Mouse (Mus musculus): Measurements from ENCODE around the gene Syndig1. TPM values are rescaled to one million over a fixed set of nuclear protein-coding genes. Genes with fewer than 3 reads are reported as not detected.

Syndig1 gene
- polyA plus RNA-seq, 1 experiment from 2014 or later, result 0.21 TPM

DNA sequence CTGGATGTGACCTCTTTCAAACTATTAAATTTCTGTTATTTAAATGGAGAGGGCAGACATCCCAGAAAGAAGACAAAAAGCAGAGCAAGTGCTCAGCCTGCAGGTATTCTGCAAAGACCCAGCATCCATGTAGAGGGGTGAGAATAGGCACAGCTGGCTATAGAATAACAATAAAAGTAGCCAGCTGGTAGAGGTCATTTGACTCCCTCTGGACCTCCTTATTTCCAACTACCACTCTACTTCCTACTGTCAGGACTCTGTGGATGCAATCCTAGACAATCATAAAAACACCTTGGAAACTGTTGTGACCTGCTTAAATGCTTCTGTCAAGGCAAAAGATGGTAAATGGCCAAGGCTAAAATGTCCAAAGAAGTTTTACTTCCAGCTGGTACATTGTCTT lies 153.5 kb downstream of the Syndig1 start:
- no peak for ATAC-seq (ENCODE audit: low read depth)
- Histone ChIP-seq H3K36me3 (ENCODE audit: control insufficient read depth, insufficient read depth) (no peaks in the 10 kb centered on the region), H3K27ac (ENCODE audit: low read length) (no peak overlapping the region), H3K9ac (ENCODE audit: low read depth, low read length) (no peak overlapping the region), H3K4me2 (ENCODE audit: low read depth, low read length) (no peak overlapping the region), H3K9me3 (replicated peaks; ENCODE audit: control insufficient read depth, low read length) (no peaks in the 10 kb centered on the region; the same call in 1 of the 2 replicates), H3K4me3 (ENCODE audit: low read depth, low read length) (no peak overlapping the region), H3K4me1 (ENCODE audit: control insufficient read depth, low read depth, low read length) (no peaks in the 10 kb centered on the region), H3K27me3 (ENCODE audit: control insufficient read depth, insufficient read depth, low read depth, low read length) (no peaks in the 10 kb centered on the region)

GRCm38 (mm10) chr2:149983107-149983506 lies 154.1 kb downstream of the Syndig1 start:
- Histone ChIP-seq H3K4me2 (ENCODE audit: low read depth, low read length) (no peak overlapping the region), H3K4me1 (ENCODE audit: control insufficient read depth, low read depth, low read length) (no peaks in the 10 kb centered on the region), H3K9ac (ENCODE audit: low read depth, low read length) (no peak overlapping the region), H3K27ac (ENCODE audit: low read length) (no peak overlapping the region), H3K4me3 (ENCODE audit: low read depth, low read length) (no peak overlapping the region), H3K9me3 (replicated peaks; ENCODE audit: control insufficient read depth, low read length) (no peaks in the 10 kb centered on the region; the same call in 1 of the 2 replicates), H3K27me3 (ENCODE audit: control insufficient read depth, insufficient read depth, low read depth, low read length) (no peaks in the 10 kb centered on the region), H3K36me3 (ENCODE audit: control insufficient read depth, insufficient read depth) (no peaks in the 10 kb centered on the region)
- ATAC-seq (ENCODE audit: low read depth), result no peak
- 35% methylated on average over 1 of the region's 1 CpGs for WGBS (ENCODE audit: insufficient replicate concordance)

DNA sequence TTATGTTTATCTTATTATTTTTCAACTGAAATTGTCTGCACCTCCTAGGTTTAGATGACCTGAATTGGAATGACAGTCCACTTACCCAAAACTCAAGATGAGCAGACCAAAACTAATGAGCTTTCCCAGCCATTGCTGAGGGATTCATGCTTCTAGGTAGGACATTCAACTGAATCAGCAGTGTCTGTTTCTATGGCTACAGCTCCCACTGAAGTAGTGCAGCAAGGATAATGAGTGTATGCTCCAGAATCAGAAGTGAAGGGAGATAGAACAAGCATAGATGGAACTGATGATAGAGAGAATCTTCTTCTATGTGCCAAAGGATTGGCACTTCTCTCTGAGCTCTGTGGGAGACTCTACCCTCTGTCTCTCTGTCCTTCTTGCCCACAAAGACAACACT lies 158.6 kb downstream of the Syndig1 start:
- Histone ChIP-seq H3K9ac (ENCODE audit: low read depth, low read length) (no peak overlapping the region), H3K27me3 (ENCODE audit: control insufficient read depth, insufficient read depth, low read depth, low read length) (no peaks in the 10 kb centered on the region), H3K4me2 (ENCODE audit: low read depth, low read length) (no peak overlapping the region), H3K4me1 (ENCODE audit: control insufficient read depth, low read depth, low read length) (no peaks in the 10 kb centered on the region), H3K36me3 (ENCODE audit: control insufficient read depth, insufficient read depth) (no peaks in the 10 kb centered on the region), H3K27ac (ENCODE audit: low read length) (no peak overlapping the region), H3K9me3 (replicated peaks; ENCODE audit: control insufficient read depth, low read length) (no peaks in the 10 kb centered on the region), H3K4me3 (ENCODE audit: low read depth, low read length) (no peak overlapping the region)
- no peak for ATAC-seq (ENCODE audit: low read depth)

GRCm38 (mm10) chr2:149991506-149991905 lies 162.5 kb downstream of the Syndig1 start:
- Histone ChIP-seq H3K36me3 (ENCODE audit: control insufficient read depth, insufficient read depth) (no peaks in the 10 kb centered on the region), H3K4me1 (ENCODE audit: control insufficient read depth, low read depth, low read length) (no peaks in the 10 kb centered on the region), H3K9ac (ENCODE audit: low read depth, low read length) (no peak overlapping the region), H3K4me2 (ENCODE audit: low read depth, low read length) (no peak overlapping the region), H3K27me3 (ENCODE audit: control insufficient read depth, insufficient read depth, low read depth, low read length) (no peaks in the 10 kb centered on the region), H3K4me3 (ENCODE audit: low read depth, low read length) (no peak overlapping the region), H3K27ac (ENCODE audit: low read length) (no peak overlapping the region), H3K9me3 (replicated peaks; ENCODE audit: control insufficient read depth, low read length) (no peaks in the 10 kb centered on the region)
- 40% methylated on average over 2 of the region's 2 CpGs for WGBS (ENCODE audit: insufficient replicate concordance)
- no peak for ATAC-seq (ENCODE audit: low read depth)

DNA sequence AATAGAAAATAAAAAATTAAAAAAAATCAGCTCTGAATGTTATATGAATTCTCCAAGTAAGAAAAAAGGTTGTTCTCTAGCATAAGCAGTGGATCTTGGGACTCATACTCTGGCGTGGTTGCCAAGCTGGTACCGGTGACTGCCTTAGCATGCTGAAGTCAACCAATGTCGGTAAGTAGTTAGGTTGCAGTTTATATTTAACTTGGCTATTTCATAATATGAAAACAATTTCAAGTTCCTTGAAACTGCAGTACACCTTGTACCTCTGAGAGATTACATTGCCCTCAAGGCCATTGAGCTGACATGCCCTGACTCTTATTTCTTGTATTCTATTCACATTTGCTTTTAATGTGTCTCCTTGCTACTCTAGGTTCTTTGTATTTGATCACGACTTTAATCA lies 163.9 kb downstream of the Syndig1 start:
- no peaks in the 10 kb centered on the region for H3K27me3 ChIP-seq (ENCODE audit: control insufficient read depth, insufficient read depth, low read depth, low read length)
- 67% methylated on average over 4 of the region's 4 CpGs for WGBS (ENCODE audit: insufficient replicate concordance)
- H3K36me3 ChIP-seq (ENCODE audit: control insufficient read depth, insufficient read depth), result no peaks in the 10 kb centered on the region
- no peak for ATAC-seq (ENCODE audit: low read depth)
- H3K27ac ChIP-seq (ENCODE audit: low read length), result no peak overlapping the region
- no peaks in the 10 kb centered on the region for H3K9me3 ChIP-seq (replicated peaks; ENCODE audit: control insufficient read depth, low read length)
- no peak overlapping the region for H3K4me2 ChIP-seq (ENCODE audit: low read depth, low read length)
- H3K4me1 ChIP-seq (ENCODE audit: control insufficient read depth, low read depth, low read length), result no peaks in the 10 kb centered on the region
- no peak overlapping the region for H3K9ac ChIP-seq (ENCODE audit: low read depth, low read length)
- no peak overlapping the region for H3K4me3 ChIP-seq (ENCODE audit: low read depth, low read length)

- H3K4me2 ChIP-seq (ENCODE audit: low read depth, low read length), result no peak overlapping the region
- H3K9me3 ChIP-seq (replicated peaks; ENCODE audit: control insufficient read depth, low read length), result no peaks in the 10 kb centered on the region
- no peaks in the 10 kb centered on the region for H3K4me1 ChIP-seq (ENCODE audit: control insufficient read depth, low read depth, low read length)
- ATAC-seq (ENCODE audit: low read depth), result no peak
- H3K36me3 ChIP-seq (ENCODE audit: control insufficient read depth, insufficient read depth), result no peaks in the 10 kb centered on the region
- no peak overlapping the region for H3K9ac ChIP-seq (ENCODE audit: low read depth, low read length)
- H3K27me3 ChIP-seq (ENCODE audit: control insufficient read depth, insufficient read depth, low read depth, low read length), result no peaks in the 10 kb centered on the region
- H3K27ac ChIP-seq (ENCODE audit: low read length), result no peak overlapping the region
- no peak overlapping the region for H3K4me3 ChIP-seq (ENCODE audit: low read depth, low read length)
- WGBS (ENCODE audit: insufficient replicate concordance), result 62% methylated on average over 5 of the region's 5 CpGs
These were observed 167.5 kb downstream of the Syndig1 start for GRCm38 (mm10) chr2:149996382-149996964.

GRCm38 (mm10) chr2:149997657-149998056 lies 168.6 kb downstream of the Syndig1 start:
- Histone ChIP-seq H3K9me3 (replicated peaks; ENCODE audit: control insufficient read depth, low read length) (no peaks in the 10 kb centered on the region), H3K36me3 (ENCODE audit: control insufficient read depth, insufficient read depth) (no peaks in the 10 kb centered on the region), H3K4me1 (ENCODE audit: control insufficient read depth, low read depth, low read length) (no peaks in the 10 kb centered on the region), H3K9ac (ENCODE audit: low read depth, low read length) (no peak overlapping the region), H3K4me2 (ENCODE audit: low read depth, low read length) (no peak overlapping the region), H3K4me3 (ENCODE audit: low read depth, low read length) (no peak overlapping the region), H3K27ac (ENCODE audit: low read length) (no peak overlapping the region), H3K27me3 (ENCODE audit: control insufficient read depth, insufficient read depth, low read depth, low read length) (no peaks in the 10 kb centered on the region)
- no peak for ATAC-seq (ENCODE audit: low read depth)
- 55% methylated on average over 2 of the region's 2 CpGs for WGBS (ENCODE audit: insufficient replicate concordance)

DNA sequence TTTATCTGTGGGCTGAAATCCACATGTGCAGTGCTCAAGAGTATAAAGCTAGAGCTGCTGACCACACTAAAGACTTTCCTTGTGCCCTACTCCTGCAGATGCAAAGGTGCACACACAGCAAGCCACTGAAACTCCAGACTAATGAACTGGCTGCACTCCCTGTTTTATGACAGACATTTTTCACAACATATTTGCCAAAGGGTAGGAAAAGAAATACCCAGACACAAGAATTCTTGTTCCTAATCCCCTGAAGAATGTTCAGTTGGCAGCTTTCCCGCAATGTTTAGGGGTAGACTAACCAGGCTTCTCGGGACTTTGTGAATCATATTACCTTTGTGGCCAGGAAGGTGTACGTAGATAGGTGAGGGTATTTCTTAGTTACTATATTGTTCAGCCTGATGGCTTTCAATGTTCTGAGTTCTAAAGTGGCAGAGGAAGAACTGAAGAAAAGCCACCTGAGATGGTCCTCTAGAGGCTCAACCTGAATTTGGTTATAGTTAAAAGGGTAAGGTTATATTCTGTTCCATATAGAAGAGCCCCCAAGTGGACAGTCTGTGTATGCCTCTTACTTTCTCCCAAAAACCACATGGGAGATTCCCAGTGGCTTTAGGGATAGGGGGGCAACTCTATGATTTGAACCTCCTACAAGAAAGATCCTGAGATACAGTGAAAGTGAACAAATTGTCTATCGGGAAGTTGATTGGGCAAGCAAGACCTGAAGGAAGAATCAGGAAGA lies 169.5 kb downstream of the Syndig1 start:
- no peaks in the 10 kb centered on the region for H3K9me3 ChIP-seq (replicated peaks; ENCODE audit: control insufficient read depth, low read length)
- no peak overlapping the region for H3K4me2 ChIP-seq (ENCODE audit: low read depth, low read length)
- H3K9ac ChIP-seq (ENCODE audit: low read depth, low read length), result no peak overlapping the region
- no peak overlapping the region for H3K4me3 ChIP-seq (ENCODE audit: low read depth, low read length)
- H3K36me3 ChIP-seq (ENCODE audit: control insufficient read depth, insufficient read depth), result no peaks in the 10 kb centered on the region
- no peaks in the 10 kb centered on the region for H3K27me3 ChIP-seq (ENCODE audit: control insufficient read depth, insufficient read depth, low read depth, low read length)
- WGBS (ENCODE audit: insufficient replicate concordance), result 69% methylated on average over 4 of the region's 4 CpGs
- no peak for ATAC-seq (ENCODE audit: low read depth)
- no peaks in the 10 kb centered on the region for H3K4me1 ChIP-seq (ENCODE audit: control insufficient read depth, low read depth, low read length)
- no peak overlapping the region for H3K27ac ChIP-seq (ENCODE audit: low read length)

- Histone ChIP-seq H3K9ac (ENCODE audit: low read depth, low read length) (no peak overlapping the region), H3K27ac (ENCODE audit: low read length) (no peak overlapping the region), H3K4me3 (ENCODE audit: low read depth, low read length) (no peak overlapping the region), H3K9me3 (replicated peaks; ENCODE audit: control insufficient read depth, low read length) (no peaks in the 10 kb centered on the region), H3K36me3 (ENCODE audit: control insufficient read depth, insufficient read depth) (no peaks in the 10 kb centered on the region), H3K4me2 (ENCODE audit: low read depth, low read length) (no peak overlapping the region), H3K27me3 (ENCODE audit: control insufficient read depth, insufficient read depth, low read depth, low read length) (no peaks in the 10 kb centered on the region), H3K4me1 (ENCODE audit: control insufficient read depth, low read depth, low read length) (no peaks in the 10 kb centered on the region)
- WGBS (ENCODE audit: insufficient replicate concordance), result 55% methylated on average over 2 of the region's 2 CpGs
- ATAC-seq (ENCODE audit: low read depth), result no peak
These were observed 171.6 kb downstream of the Syndig1 start for GRCm38 (mm10) chr2:150000564-150000963.

Measured in liver, embryonic 16.5 days (tissue).